Mouse (Mus musculus): ENCODE measurements around the gene Ctps2. TPM values are rescaled to one million over a fixed set of nuclear protein-coding genes. Genes with fewer than 3 reads are reported as not detected.

The Ctps2 gene
- total and polyA plus RNA-seq, 3 experiments: 31.0 to 31.8 TPM; not detected in 1

GRCm38 (mm10) chrX:163042771-163043170 is 141.7 kb downstream of the Ctps2 start:
- Histone ChIP-seq H3K4me1 (ENCODE audit: control insufficient read depth in 1 of 2, insufficient read depth in 2 of 2, low read length in 2 of 2) (no peaks in the 10 kb centered on the region), H3K27ac (ENCODE audit: control insufficient read depth, low read depth, low read length) (no peak overlapping the region), H3K4me3 (ENCODE audit: control insufficient read depth in 1 of 2, insufficient read depth in 1 of 2, low read depth in 2 of 2, low read length in 2 of 2) (no peak overlapping the region), H3K9me3 (replicated peaks; ENCODE audit: insufficient read depth, low read length) (no peaks in the 10 kb centered on the region), H3K27me3 (ENCODE audit: control insufficient read depth in 1 of 2, insufficient read depth in 2 of 2, low read length in 2 of 2) (peaks cover 0 to 1% of the 10 kb centered on the region in 2 experiments; a peak in 1 of 4 replicates), H3K9ac (ENCODE audit: control insufficient read depth, low read depth, low read length, poor library complexity, severe bottlenecking) (no peak overlapping the region), H3K36me3 (ENCODE audit: control insufficient read depth in 1 of 2, insufficient read depth in 2 of 2, low read length in 2 of 2) (no peaks in the 10 kb centered on the region), H3K79me2 (ENCODE audit: control insufficient read depth, insufficient read depth, low read length, poor library complexity) (no peaks in the 10 kb centered on the region)
- no peak for TF ChIP-seq POLR2AphosphoS2 (IDR thresholded peaks at IDR 0.05; ENCODE audit: low read length)
- no peak for DNase-seq (ENCODE audit: low read depth, low spot score)

- no peak overlapping the region for H3K4me3 ChIP-seq (ENCODE audit: control insufficient read depth in 1 of 2, insufficient read depth in 1 of 2, low read depth in 2 of 2, low read length in 2 of 2)
- no peaks in the 10 kb centered on the region for H3K27me3 ChIP-seq (ENCODE audit: control insufficient read depth in 1 of 2, insufficient read depth in 2 of 2, low read length in 2 of 2)
- no peak for TF ChIP-seq SMC3 (IDR thresholded peaks at IDR 0.05; ENCODE audit: low read depth, low read length)
- no peak for TF ChIP-seq POLR2A (IDR thresholded peaks at IDR 0.05; ENCODE audit: control insufficient read depth in 1 of 2, insufficient read depth in 1 of 2, low read depth in 1 of 2, low read length in 2 of 2, poor library complexity in 1 of 2)
- TF ChIP-seq USF1 (IDR thresholded peaks at IDR 0.05; ENCODE audit: low read depth, low read length): no peak
- TF ChIP-seq MAFK (IDR thresholded peaks at IDR 0.05; ENCODE audit: borderline replicate concordance, low read depth, low read length): no peak
- no peak for TF ChIP-seq EP300 (IDR thresholded peaks at IDR 0.05; ENCODE audit: low read depth in 1 of 2, low read length in 2 of 2)
- TF ChIP-seq MAZ (IDR thresholded peaks at IDR 0.05; ENCODE audit: low read depth, low read length): no peak
- TF ChIP-seq CHD1 (IDR thresholded peaks at IDR 0.05; ENCODE audit: low read depth, low read length): no peak
- TF ChIP-seq KAT2A (conservative IDR thresholded peaks at IDR 0.05; ENCODE audit: low read depth, low read length): no peak
- no peak for TF ChIP-seq ZC3H11A (IDR thresholded peaks at IDR 0.05; ENCODE audit: low read depth, low read length)
- TF ChIP-seq JUND (IDR thresholded peaks at IDR 0.05; ENCODE audit: low read depth, low read length): no peak
- TF ChIP-seq NELFE (IDR thresholded peaks at IDR 0.05; ENCODE audit: low read depth, low read length): no peak
- TF ChIP-seq TCF12 (IDR thresholded peaks at IDR 0.05; ENCODE audit: low read depth, low read length): no peak
- no peak for TF ChIP-seq TBP (IDR thresholded peaks at IDR 0.05; ENCODE audit: low read depth, low read length)
- no peak for TF ChIP-seq POLR2AphosphoS2 (IDR thresholded peaks at IDR 0.05; ENCODE audit: low read length)
- H3K36me3 ChIP-seq (ENCODE audit: control insufficient read depth in 1 of 2, insufficient read depth in 2 of 2, low read length in 2 of 2): no peaks in the 10 kb centered on the region
- H3K9me3 ChIP-seq (replicated peaks; ENCODE audit: insufficient read depth, low read length): no peaks in the 10 kb centered on the region
- H3K27ac ChIP-seq (ENCODE audit: control insufficient read depth, low read depth, low read length): no peak overlapping the region
- no peaks in the 10 kb centered on the region for H3K79me2 ChIP-seq (ENCODE audit: control insufficient read depth, insufficient read depth, low read length, poor library complexity)
- H3K9ac ChIP-seq (ENCODE audit: control insufficient read depth, low read depth, low read length, poor library complexity, severe bottlenecking): no peak overlapping the region
- no peaks in the 10 kb centered on the region for H3K4me1 ChIP-seq (ENCODE audit: control insufficient read depth in 1 of 2, insufficient read depth in 2 of 2, low read length in 2 of 2)
- no peak for DNase-seq (ENCODE audit: low read depth, low spot score)
Observed at GRCm38 (mm10) chrX:163063936-163064335, 162.9 kb downstream of the Ctps2 start.

Other genes starting within 250 kb of the Ctps2 start
- gene Rbbp7, start 140.8 kb upstream of the Ctps2 start, total RNA-seq (2012; rRNA removed): 377 and 416 TPM in 2 replicates
- 100 to 1,000 TPM; 217 to 558 TPM for gene Rbbp7, start 140.8 kb upstream of the Ctps2 start, polyA plus RNA-seq (2012; ENCODE audit: insufficient read depth in 1 of 2, insufficient read length in 2 of 2, low read depth in 1 of 2, low replicate concordance in 2 of 2, missing spikeins in 1 of 2)
- gene Txlng, start 71.8 kb upstream of the Ctps2 start, total RNA-seq (2012; rRNA removed): 22.4 and 24.3 TPM in 2 replicates
- gene Txlng, start 71.8 kb upstream of the Ctps2 start, polyA plus RNA-seq (2012; ENCODE audit: insufficient read depth in 1 of 2, insufficient read length in 2 of 2, low read depth in 1 of 2, low replicate concordance in 2 of 2, missing spikeins in 1 of 2): 100 to 1,000 TPM in 1 of 2 experiments, 10 to 100 TPM in 1; 28.8 to 115 TPM
- gene Syap1, start 12.8 kb upstream of the Ctps2 start, total RNA-seq (2012; rRNA removed): 14.8 and 15.6 TPM in 2 replicates
- 10 to 100 TPM in 1 of 2 experiments, not detected in 1; 19.1 TPM for gene Syap1, start 12.8 kb upstream of the Ctps2 start, polyA plus RNA-seq (2012; ENCODE audit: insufficient read depth in 1 of 2, insufficient read length in 2 of 2, low read depth in 1 of 2, low replicate concordance in 2 of 2, missing spikeins in 1 of 2)
- gene S100g, start 63.4 kb downstream of the Ctps2 start, total RNA-seq (2012; rRNA removed): not detected in 2 replicates
- gene S100g, start 63.4 kb downstream of the Ctps2 start, polyA plus RNA-seq (2012; ENCODE audit: insufficient read depth in 1 of 2, insufficient read length in 2 of 2, low read depth in 1 of 2, low replicate concordance in 2 of 2, missing spikeins in 1 of 2): not detected